ENCODE assay signal across 21 mouse cellular contexts in genomic region chr9:52119212-52119611, GRCm38 (mm10). TPM values are rescaled to one million over a fixed set of nuclear protein-coding genes. Genes with fewer than 3 reads are reported as not detected.
A peak's percentile ranks its signal among the peaks of the same experiment; 100 is the strongest.
DNase-seq lines count a peak whose midpoint lies in the region; ATAC-seq and TF ChIP-seq lines count a peak whose summit lies in the region.
"Had no signal": no experiment of that assay in that cellular context is flagged by ENCODE, and none has a peak within 500 bp of the region (broad histone marks: within the 10 kb centered on the region; RNA-seq: fewer than 3 reads in every experiment).

No protein-coding gene starts in this region.

- ATAC-seq in liver, embryonic 13.5 days (ENCODE audit: low read depth) = 0 out of 2 replicates have a peak, but pooled peaks have one; percentile 50
- no peak for ATAC-seq in liver, postnatal 0 days
- ATAC-seq in erythroid progenitor cell, adult 5-6 weeks (replicated peaks; ENCODE audit: low FRiP score, poor library complexity, severe bottlenecking) = peak; percentile 59
- ATAC-seq in megakaryocyte progenitor cell, adult 5-6 weeks (replicated peaks; ENCODE audit: poor library complexity) = peak; percentile 20; the same call in 1 of the 2 replicates
- ATAC-seq: forebrain, embryonic 13.5 days; forebrain, embryonic 15.5 days had no signal

- 61% methylated on average over 4 of the region's 4 CpGs for WGBS in liver, embryonic 13.5 days (ENCODE audit: insufficient replicate concordance)
- WGBS in liver, postnatal 0 days (ENCODE audit: insufficient replicate concordance) = 69% methylated on average over 4 of the region's 4 CpGs

- H3K4me2 ChIP-seq in liver, embryonic 13.5 days = no peak overlapping the region
- no peak overlapping the region for H3K4me2 ChIP-seq in liver, postnatal 0 days (ENCODE audit: low read depth, low read length)
- H3K4me2 ChIP-seq: embryonic facial prominence, embryonic 13.5 days; embryonic facial prominence, embryonic 15.5 days; forebrain, embryonic 13.5 days; forebrain, embryonic 15.5 days had no signal

- H3K4me3 ChIP-seq in liver, embryonic 13.5 days (replicated peaks) = no peak overlapping the region
- no peak overlapping the region for H3K4me3 ChIP-seq in liver, postnatal 0 days (ENCODE audit: low read depth, low read length)
- H3K4me3 ChIP-seq: embryonic facial prominence, embryonic 13.5 days; embryonic facial prominence, embryonic 15.5 days; erythroblast, embryonic 14.5 days; forebrain, embryonic 13.5 days; forebrain, embryonic 15.5 days had no signal

- H3K4me1 ChIP-seq in liver, embryonic 13.5 days (replicated peaks) = no peaks in the 10 kb centered on the region; the same call in 1 of the 2 replicates
- no peaks in the 10 kb centered on the region for H3K4me1 ChIP-seq in liver, postnatal 0 days (ENCODE audit: insufficient read depth)
- H3K4me1 ChIP-seq: embryonic facial prominence, embryonic 13.5 days; embryonic facial prominence, embryonic 15.5 days; forebrain, embryonic 15.5 days had no signal

- no peak overlapping the region for H3K27ac ChIP-seq in liver, embryonic 13.5 days
- no peak overlapping the region for H3K27ac ChIP-seq in liver, postnatal 0 days (ENCODE audit: low read depth)
- H3K27ac ChIP-seq: embryonic facial prominence, embryonic 13.5 days; embryonic facial prominence, embryonic 15.5 days; forebrain, embryonic 13.5 days; forebrain, embryonic 15.5 days had no signal

- no peaks in the 10 kb centered on the region for H3K27me3 ChIP-seq in liver, embryonic 13.5 days
- H3K27me3 ChIP-seq in liver, postnatal 0 days (ENCODE audit: insufficient read depth, low read length) = no peaks in the 10 kb centered on the region
- H3K27me3 ChIP-seq: embryonic facial prominence, embryonic 13.5 days; embryonic facial prominence, embryonic 15.5 days; forebrain, embryonic 13.5 days; forebrain, embryonic 15.5 days had no signal

- no peak for TF ChIP-seq CTCF in liver, postnatal 0 days (IDR thresholded peaks at IDR 0.05; ENCODE audit: low read depth)

- H3K9ac ChIP-seq in liver, embryonic 13.5 days = no peak overlapping the region
- no peak overlapping the region for H3K9ac ChIP-seq in liver, postnatal 0 days (replicated peaks)
- H3K9ac ChIP-seq: embryonic facial prominence, embryonic 13.5 days; embryonic facial prominence, embryonic 15.5 days; forebrain, embryonic 13.5 days; forebrain, embryonic 15.5 days had no signal

- no peak for DNase-seq in liver, embryonic 13.5 days
- no peak for DNase-seq in liver, postnatal 0 days
- DNase-seq in spleen, postnatal 36 days (ENCODE audit: low spot score in 2 of 2) = no peak
- DNase-seq in layer of hippocampus, adult 11-12 months (ENCODE audit: low spot score) = no peak
- DNase-seq: adrenal gland, adult 2 months; adrenal gland, postnatal 10 days; adrenal gland, postnatal 25 days; cerebellum, adult 11 months; cerebellum, adult 18-20 months; cerebellum, adult 8-10 months; cerebellum, adult 9-11 months; cerebellum, postnatal 14 days; cerebellum, postnatal 36 days; embryo, embryonic 11 days had no signal

- no peak for TF ChIP-seq EP300 in liver, postnatal 0 days (IDR thresholded peaks at IDR 0.05; ENCODE audit: low read depth)

- H3K36me3 ChIP-seq in liver, embryonic 13.5 days = 0 out of 2 replicates have a peak, but pooled peaks cover 3% of the 10 kb centered on the region
- H3K36me3 ChIP-seq in liver, postnatal 0 days (replicated peaks; ENCODE audit: insufficient read depth, low read length) = peaks cover 11% of the 10 kb centered on the region; the same call in 1 of the 2 replicates

- H3K9me3 ChIP-seq in liver, embryonic 13.5 days (replicated peaks) = no peaks in the 10 kb centered on the region
- no peaks in the 10 kb centered on the region for H3K9me3 ChIP-seq in liver, postnatal 0 days (ENCODE audit: low read length)
- H3K9me3 ChIP-seq: embryonic facial prominence, embryonic 13.5 days; embryonic facial prominence, embryonic 15.5 days; forebrain, embryonic 13.5 days; forebrain, embryonic 15.5 days had no signal

RNA-seq across cellular contexts. Expression of gene Zc3h12c, which starts 49.2 kb away (rescaled TPM):
- polyA plus RNA-seq in liver, embryonic 13.5 days (2015; fragmentation: Nextera tagmentation; extraction: Ambion mirVana) = 0.40 and 0.45 TPM in 2 replicates
- 0.72 and 0.75 TPM in 2 replicates for polyA plus RNA-seq in liver, postnatal 0 days (2015; fragmentation: Nextera tagmentation; extraction: Ambion mirVana)
- total RNA-seq in erythroid progenitor cell, adult 5-6 weeks (2015; ENCODE audit: low replicate concordance) = 0.84 and 1.1 TPM in 2 replicates
- not detected in 2 replicates for total RNA-seq in erythroid progenitor cell, adult 5-6 weeks (2017; ENCODE audit: low replicate concordance)
- total RNA-seq in megakaryocyte progenitor cell, adult 5-6 weeks (2015) = 4.3 and 4.8 TPM in 2 replicates
- total RNA-seq in megakaryocyte progenitor cell, adult 5-6 weeks (2017) = 4.3 and 4.6 TPM in 2 replicates
- polyA plus RNA-seq: erythroblast, embryonic 14.5 days had no signal
